Comparison of ENCODE assay signal across 8 mouse cellular contexts in genomic region chr9:55544861-55545555, GRCm38 (mm10). TPM values are rescaled to one million over a fixed set of nuclear protein-coding genes. Genes with fewer than 3 reads are reported as not detected.
DNase-seq lines count a peak whose midpoint lies in the region; ATAC-seq and TF ChIP-seq lines count a peak whose summit lies in the region.
"Had no signal": no experiment of that assay in that cellular context is flagged by ENCODE, and none has a peak within 500 bp of the region (broad histone marks: within the 10 kb centered on the region; RNA-seq: fewer than 3 reads in every experiment).

No protein-coding gene starts in this region.

- peaks cover 93% of the 10 kb centered on the region for H3K27me3 ChIP-seq in midbrain, embryonic 14.5 days (ENCODE audit: control insufficient read depth, insufficient read depth, low read length)
- peaks cover 72% of the 10 kb centered on the region for H3K27me3 ChIP-seq in midbrain, embryonic 15.5 days (replicated peaks)
- H3K27me3 ChIP-seq in embryonic facial prominence, embryonic 14.5 days (replicated peaks; ENCODE audit: control insufficient read depth, insufficient read depth, low read length), result peaks cover 95% of the 10 kb centered on the region
- H3K27me3 ChIP-seq in intestine, postnatal 0 days (replicated peaks; ENCODE audit: control insufficient read depth, insufficient read depth, low read length), result peaks cover 77% of the 10 kb centered on the region

- WGBS in midbrain, embryonic 14.5 days, result under 1% methylated on average over 30 of the region's 30 CpGs
- WGBS in midbrain, embryonic 15.5 days, result under 1% methylated on average over 30 of the region's 30 CpGs
- 1% methylated on average over 26 of the region's 30 CpGs for WGBS in embryonic facial prominence, embryonic 14.5 days
- 22% methylated on average over 30 of the region's 30 CpGs for WGBS in intestine, postnatal 0 days

- no peak overlapping the region for H3K27ac ChIP-seq in midbrain, embryonic 14.5 days (replicated peaks; ENCODE audit: low read depth, low read length)
- no peak overlapping the region for H3K27ac ChIP-seq in midbrain, embryonic 15.5 days
- 0 out of 2 replicates have a peak overlapping the region, but pooled peaks have one; percentile 33 for H3K27ac ChIP-seq in embryonic facial prominence, embryonic 14.5 days (replicated peaks; ENCODE audit: low read depth, low read length)
- no peak overlapping the region for H3K27ac ChIP-seq in intestine, postnatal 0 days (ENCODE audit: low read depth, low read length)

- peak; percentile 56 for DNase-seq in midbrain, embryonic 14.5 days
- peak; percentile 39 for DNase-seq in cerebellum, adult 8-10 months
- DNase-seq in embryonic facial prominence, embryonic 14.5 days (ENCODE audit: low spot score), result peak; percentile 21
- DNase-seq in lung, postnatal 10 days, result peak; percentile 10
- DNase-seq in layer of hippocampus, adult 8-10 months (ENCODE audit: low spot score in 2 of 2), result no peak

- no peak for ATAC-seq in midbrain, embryonic 14.5 days (ENCODE audit: low FRiP score, low TSS enrichment)
- ATAC-seq in midbrain, embryonic 15.5 days (replicated peaks), result no peak
- ATAC-seq in embryonic facial prominence, embryonic 14.5 days (ENCODE audit: low read depth), result no peak
- no peak for ATAC-seq in intestine, postnatal 0 days

- H3K9ac ChIP-seq in midbrain, embryonic 14.5 days (replicated peaks; ENCODE audit: low read length), result no peak overlapping the region
- no peak overlapping the region for H3K9ac ChIP-seq in midbrain, embryonic 15.5 days
- peak overlapping the region; percentile 47; the same call in 1 of the 2 replicates for H3K9ac ChIP-seq in embryonic facial prominence, embryonic 14.5 days (ENCODE audit: low read depth, low read length)
- no peak overlapping the region for H3K9ac ChIP-seq in intestine, postnatal 0 days (ENCODE audit: low read depth, low read length)

- H3K4me1 ChIP-seq in midbrain, embryonic 14.5 days (ENCODE audit: control insufficient read depth, insufficient read depth, low read length), result peaks cover 13% of the 10 kb centered on the region
- H3K4me1 ChIP-seq in midbrain, embryonic 15.5 days, result peaks cover 44% of the 10 kb centered on the region
- H3K4me1 ChIP-seq in embryonic facial prominence, embryonic 14.5 days (ENCODE audit: control insufficient read depth, insufficient read depth, low read length), result peaks cover 13% of the 10 kb centered on the region; the same call in 1 of the 2 replicates
- peaks cover 2% of the 10 kb centered on the region; the same call in 1 of the 2 replicates for H3K4me1 ChIP-seq in intestine, postnatal 0 days (replicated peaks; ENCODE audit: control insufficient read depth, insufficient read depth, low read length)

- no peaks in the 10 kb centered on the region for H3K9me3 ChIP-seq in midbrain, embryonic 14.5 days (ENCODE audit: control insufficient read depth, low read length)
- H3K9me3 ChIP-seq in midbrain, embryonic 15.5 days, result no peaks in the 10 kb centered on the region
- H3K9me3 ChIP-seq in embryonic facial prominence, embryonic 14.5 days (ENCODE audit: control insufficient read depth, low read length), result no peaks in the 10 kb centered on the region
- H3K9me3 ChIP-seq in intestine, postnatal 0 days (ENCODE audit: control insufficient read depth), result no peaks in the 10 kb centered on the region

- H3K36me3 ChIP-seq in midbrain, embryonic 14.5 days (ENCODE audit: control insufficient read depth, insufficient read depth, low read length), result no peaks in the 10 kb centered on the region
- H3K36me3 ChIP-seq in midbrain, embryonic 15.5 days (replicated peaks), result no peaks in the 10 kb centered on the region
- H3K36me3 ChIP-seq in embryonic facial prominence, embryonic 14.5 days (ENCODE audit: control insufficient read depth, insufficient read depth, low read length), result no peaks in the 10 kb centered on the region
- no peaks in the 10 kb centered on the region for H3K36me3 ChIP-seq in intestine, postnatal 0 days (ENCODE audit: control insufficient read depth, insufficient read depth)

- no peak overlapping the region for H3K4me2 ChIP-seq in midbrain, embryonic 14.5 days (ENCODE audit: low read length)
- no peak overlapping the region for H3K4me2 ChIP-seq in midbrain, embryonic 15.5 days
- H3K4me2 ChIP-seq in embryonic facial prominence, embryonic 14.5 days (ENCODE audit: low read depth, low read length), result peak overlapping the region; percentile 66
- H3K4me2 ChIP-seq in intestine, postnatal 0 days (replicated peaks; ENCODE audit: low read depth), result peak overlapping the region; percentile 60

- no peak for TF ChIP-seq CTCF in intestine, postnatal 0 days (IDR thresholded peaks at IDR 0.05; ENCODE audit: low read depth)

- H3K4me3 ChIP-seq in midbrain, embryonic 14.5 days (replicated peaks; ENCODE audit: low read depth, low read length), result no peak overlapping the region
- H3K4me3 ChIP-seq in midbrain, embryonic 15.5 days, result no peak overlapping the region
- H3K4me3 ChIP-seq in embryonic facial prominence, embryonic 14.5 days (ENCODE audit: low read depth, low read length), result peak overlapping the region; percentile 43
- H3K4me3 ChIP-seq in intestine, postnatal 0 days (ENCODE audit: low read depth, low read length), result peak overlapping the region; percentile 50

RNA-seq across cellular contexts. Expression of gene Isl2, which starts 6.5 kb away (rescaled TPM):
- polyA plus RNA-seq in midbrain, embryonic 14.5 days (2014; fragmentation: Nextera tagmentation; extraction: Ambion mirVana), result 3.6 and 4.2 TPM in 2 replicates
- polyA plus RNA-seq in midbrain, embryonic 15.5 days (2015; fragmentation: Nextera tagmentation; extraction: Ambion mirVana), result 2.0 and 3.5 TPM in 2 replicates
- 7.3 and 7.9 TPM in 2 replicates for polyA plus RNA-seq in embryonic facial prominence, embryonic 14.5 days (2014; fragmentation: Nextera tagmentation; extraction: Ambion mirVana)
- 1.4 TPM in 2 replicates for polyA plus RNA-seq in intestine, postnatal 0 days (2015; fragmentation: Nextera tagmentation; extraction: Ambion mirVana)
- under 1 TPM in 1 of 4 experiments, not detected in 3; 0.41 TPM for total RNA-seq in layer of hippocampus, adult 8-10 months (2022)
- total RNA-seq: left cerebral cortex, adult 8-10 months had no signal

RNA-seq across cellular contexts. Expression of gene Etfa, which starts 33.0 kb away (rescaled TPM):
- 75.6 and 94.1 TPM in 2 replicates for polyA plus RNA-seq in midbrain, embryonic 14.5 days (2014; fragmentation: Nextera tagmentation; extraction: Ambion mirVana)
- 71.4 and 81.8 TPM in 2 replicates for polyA plus RNA-seq in midbrain, embryonic 15.5 days (2015; fragmentation: Nextera tagmentation; extraction: Ambion mirVana)
- 182 and 191 TPM in 2 replicates for polyA plus RNA-seq in embryonic facial prominence, embryonic 14.5 days (2014; fragmentation: Nextera tagmentation; extraction: Ambion mirVana)
- polyA plus RNA-seq in intestine, postnatal 0 days (2015; fragmentation: Nextera tagmentation; extraction: Ambion mirVana), result 331 and 336 TPM in 2 replicates
- 10 to 100 TPM; 34.6 to 44.8 (median 40.8) TPM for total RNA-seq in layer of hippocampus, adult 8-10 months (2022)

Comparison
In these comparisons a context has a peak if more than half of its experiments do, and no peak if none do; other contexts are left out.
1. DNase-seq: peak in midbrain, embryonic 14.5 days (single experiment), cerebellum, adult 8-10 months (single experiment), embryonic facial prominence, embryonic 14.5 days (single experiment) and lung, postnatal 10 days (single experiment); none in layer of hippocampus, adult 8-10 months (0 of 2).
2. H3K4me2 ChIP-seq: peak in embryonic facial prominence, embryonic 14.5 days (single experiment) and intestine, postnatal 0 days (single experiment); none in midbrain, embryonic 14.5 days (single experiment) and midbrain, embryonic 15.5 days (single experiment).
3. H3K4me3 ChIP-seq: peak in embryonic facial prominence, embryonic 14.5 days (single experiment) and intestine, postnatal 0 days (single experiment); none in midbrain, embryonic 14.5 days (single experiment) and midbrain, embryonic 15.5 days (single experiment).